Mouse (Mus musculus) myocyte (in vitro differentiated cells): ENCODE results near the gene Zfp853.

Source experiments
- E2F4 ChIP-seq: IDR thresholded peaks from one replicate; pipeline ENCODE4 v1.6.1; 2011; ENCODE audit warnings: mild to moderate bottlenecking, control low read depth, moderate library complexity; ENCODE audit not compliant: insufficient read depth
- MAX ChIP-seq: IDR thresholded peaks from one replicate; pipeline ENCODE4 v1.6.1; 2011; ENCODE audit warnings: low read depth, mild to moderate bottlenecking, control low read depth
- MYOD1 ChIP-seq, 3 experiments: IDR thresholded peaks; one replicate each; pipeline ENCODE4 v1.6.1; 2011; ENCODE audit warnings: control low read depth in 2 of 3, low read depth in 2 of 3, mild to moderate bottlenecking in 2 of 3, moderate library complexity in 1 of 3; ENCODE audit not compliant: insufficient read length in 2 of 3, control insufficient read depth in 1 of 3
- MYOG ChIP-seq, 3 experiments: IDR thresholded peaks; one replicate each; pipeline ENCODE4 v1.6.1; 2011; ENCODE audit warnings: control low read depth in 2 of 3, low read depth in 2 of 3, mild to moderate bottlenecking in 2 of 3; ENCODE audit not compliant: insufficient read length in 2 of 3, control insufficient read depth in 1 of 3, insufficient read depth in 1 of 3
- POLR2A ChIP-seq: IDR thresholded peaks from one replicate; pipeline ENCODE4 v1.6.1; 2011; ENCODE audit warnings: low read depth, mild to moderate bottlenecking, control low read depth, moderate library complexity; ENCODE audit not compliant: insufficient read length
- POLR2AphosphoS2 ChIP-seq: IDR thresholded peaks from one replicate; pipeline ENCODE4 v1.6.1; 2011; ENCODE audit warnings: low read depth, control low read depth; ENCODE audit not compliant: insufficient read length
- REST ChIP-seq: IDR thresholded peaks from one replicate; pipeline ENCODE4 v1.6.1; 2011; ENCODE audit warnings: mild to moderate bottlenecking, control low read depth, moderate library complexity; ENCODE audit not compliant: insufficient read depth, insufficient read length
- SRF ChIP-seq: IDR thresholded peaks from one replicate; pipeline ENCODE4 v1.6.1; 2011; ENCODE audit warnings: low read depth; ENCODE audit not compliant: control insufficient read depth, insufficient read length
- TCF12 ChIP-seq: IDR thresholded peaks from one replicate; pipeline ENCODE4 v1.6.1; 2011; ENCODE audit warnings: mild to moderate bottlenecking, control low read depth; ENCODE audit not compliant: poor library complexity, insufficient read depth, severe bottlenecking
- TCF3 ChIP-seq: IDR thresholded peaks from one replicate; pipeline ENCODE4 v1.6.1; 2011; ENCODE audit warnings: low read depth, control low read depth; ENCODE audit not compliant: insufficient read length
- USF1 ChIP-seq: IDR thresholded peaks from one replicate; pipeline ENCODE4 v1.6.1; 2011; ENCODE audit warnings: low read depth, mild to moderate bottlenecking, control low read depth, moderate library complexity

DNA sequence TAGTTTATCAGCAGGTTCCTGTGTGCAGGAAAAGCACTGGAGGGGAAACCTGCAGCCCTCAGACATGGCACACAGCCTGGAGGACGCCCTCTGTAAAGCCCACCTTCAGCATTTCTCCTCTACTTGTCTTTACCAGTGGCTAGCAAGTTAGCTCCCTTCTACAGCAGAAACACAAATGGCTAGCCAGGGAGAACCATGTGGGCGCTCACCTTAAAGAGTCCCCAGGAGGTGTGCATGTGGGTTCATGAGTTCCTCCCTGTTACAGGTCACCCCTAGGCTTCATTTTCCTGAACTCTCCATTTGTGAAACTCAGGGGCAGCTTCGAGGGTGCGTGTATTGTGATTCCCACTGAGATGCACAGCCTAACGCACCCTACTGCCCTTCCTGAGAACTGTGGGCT, 37.6 kb downstream of the Zfp853 start:
- TF ChIP-seq POLR2A (no peak), USF1 (no peak), TCF3 (no peak), MAX (no peak), POLR2AphosphoS2 (no peak), E2F4 (no peak), MYOD1 (IDR thresholded peaks at IDR 0.05; ENCODE audit: control insufficient read depth in 1 of 3, insufficient read length in 2 of 3, low read depth in 2 of 3) (no peak), TCF12 (no peak), SRF (no peak), MYOG (IDR thresholded peaks at IDR 0.05; ENCODE audit: control insufficient read depth in 1 of 3, insufficient read depth in 1 of 3, insufficient read length in 2 of 3, low read depth in 2 of 3) (no peak), REST (no peak)
